Mouse (Mus musculus): Measurements from ENCODE around the gene Gm8267. TPM values are rescaled to one million over a fixed set of nuclear protein-coding genes. Genes with fewer than 3 reads are reported as not detected.
A peak's percentile ranks its signal among the peaks of the same experiment; 100 is the strongest.
"Not testable (repeated sequence)": the region's sequence is repeated elsewhere in the genome, so short reads cannot be mapped to it uniquely, and the experiment has no call there.

Gene Gm8267
- polyA plus RNA-seq (2015; fragmentation: Nextera tagmentation; extraction: Ambion mirVana): not detected in 2 replicates

GRCm38 (mm10) chr14:44750240-44750639, at the start of gene Gm8267:
Gene Gm8267 (minus strand): TSS chr14:44750340.
- no peaks in the 10 kb centered on the region for H3K4me1 ChIP-seq (replicated peaks)
- H3K9me3 ChIP-seq: no peaks in the 10 kb centered on the region
- no peak within 1 kb of the TSS for H3K4me2 ChIP-seq (replicated peaks)
- no peak for ATAC-seq
- no peaks in the 10 kb centered on the region for H3K27me3 ChIP-seq (replicated peaks)
- 81% methylated on average over 3 of the region's 3 CpGs for WGBS
- H3K36me3 ChIP-seq: no peaks in the 10 kb centered on the region
- no peak within 1 kb of the TSS for H3K27ac ChIP-seq
- H3K9ac ChIP-seq: no peak within 1 kb of the TSS
- H3K4me3 ChIP-seq (replicated peaks): no peak within 1 kb of the TSS

GRCm38 (mm10) chr14:44789537-44790382, 39.6 kb upstream of the Gm8267 start:
- not testable (repeated sequence) for H3K9me3 ChIP-seq; H3K27me3 ChIP-seq (replicated peaks); H3K9ac ChIP-seq; H3K4me3 ChIP-seq (replicated peaks); H3K27ac ChIP-seq; H3K4me1 ChIP-seq (replicated peaks); H3K36me3 ChIP-seq; H3K4me2 ChIP-seq (replicated peaks)
- WGBS: 46% methylated on average over 2 of the region's 2 CpGs
- ATAC-seq: peak; percentile 96

- 33% methylated on average over 1 of the region's 1 CpGs for WGBS
- not testable (repeated sequence) for H3K9ac ChIP-seq; H3K4me3 ChIP-seq (replicated peaks); H3K27ac ChIP-seq; H3K4me1 ChIP-seq (replicated peaks); H3K36me3 ChIP-seq; H3K4me2 ChIP-seq (replicated peaks); H3K27me3 ChIP-seq (replicated peaks); ATAC-seq; H3K9me3 ChIP-seq
Observed at GRCm38 (mm10) chr14:44742789-44743188, 7.4 kb downstream of the Gm8267 start.

- H3K4me2 ChIP-seq (replicated peaks); H3K9ac ChIP-seq; H3K27me3 ChIP-seq (replicated peaks); H3K36me3 ChIP-seq; H3K4me3 ChIP-seq (replicated peaks); H3K27ac ChIP-seq; ATAC-seq; H3K9me3 ChIP-seq; H3K4me1 ChIP-seq (replicated peaks): not testable (repeated sequence)
Observed at GRCm38 (mm10) chr14:44730711-44731110, 19.4 kb downstream of the Gm8267 start.

- WGBS: 76% methylated on average over 3 of the region's 3 CpGs
- H3K27me3 ChIP-seq (replicated peaks); H3K27ac ChIP-seq; H3K4me1 ChIP-seq (replicated peaks); H3K9me3 ChIP-seq; H3K36me3 ChIP-seq; H3K4me2 ChIP-seq (replicated peaks); H3K4me3 ChIP-seq (replicated peaks); ATAC-seq; H3K9ac ChIP-seq: not testable (repeated sequence)
Observed at GRCm38 (mm10) chr14:44706356-44706755, 43.8 kb downstream of the Gm8267 start, which contains the start of gene Gm8257. Gene Gm8257 (minus strand): TSS chr14:44706456.

Other genes starting within 250 kb of the Gm8267 start
- not detected in 2 replicates for gene Gm17093, start 232.1 kb downstream of the Gm8267 start, polyA plus RNA-seq (2015; fragmentation: Nextera tagmentation; extraction: Ambion mirVana)
- gene Gm8247, start 167.2 kb downstream of the Gm8267 start, polyA plus RNA-seq (2015; fragmentation: Nextera tagmentation; extraction: Ambion mirVana): not detected in 2 replicates
- not detected in 2 replicates for gene Gm5624, start 122.4 kb downstream of the Gm8267 start, polyA plus RNA-seq (2015; fragmentation: Nextera tagmentation; extraction: Ambion mirVana)
- not detected in 2 replicates for gene Gm8257, start 43.9 kb downstream of the Gm8267 start, polyA plus RNA-seq (2015; fragmentation: Nextera tagmentation; extraction: Ambion mirVana)
- not detected in 2 replicates for gene Ptgdr, start 109.0 kb upstream of the Gm8267 start, polyA plus RNA-seq (2015; fragmentation: Nextera tagmentation; extraction: Ambion mirVana)
- 1.2 TPM in 2 replicates for gene Ptger2, start 237.9 kb upstream of the Gm8267 start, polyA plus RNA-seq (2015; fragmentation: Nextera tagmentation; extraction: Ambion mirVana)

Measured in intestine, embryonic 15.5 days (tissue).